Mouse (Mus musculus) stomach, embryonic 16.5 days (tissue): ENCODE measurements around the gene Mettl7a3. TPM values are rescaled to one million over a fixed set of nuclear protein-coding genes. Genes with fewer than 3 reads are reported as not detected.

Experiments used
- ATAC-seq: fragments of 200-750 bp; cut with Nextera tagmentation; 2 replicates; pipeline ENCODE4 v1.8.0; 2017; ENCODE audit warnings: moderate number of reproducible peaks, moderate TSS enrichment; ENCODE audit not compliant: insufficient read depth, low FRiP score
- H3K27ac ChIP-seq: fragments of 300-500 bp; sonication (generic); 2 replicates; pipeline ENCODE4 v1.5.1; 2014; ENCODE audit warnings: low read length
- H3K27me3 ChIP-seq: fragments of 300-500 bp; sonication (generic); 2 replicates; pipeline ENCODE4 v1.6.1; 2014; ENCODE audit warnings: low read length, control low read depth, mixed read lengths; ENCODE audit not compliant: control insufficient read depth, insufficient read depth
- H3K36me3 ChIP-seq: fragments of 300-500 bp; sonication (generic); 2 replicates; pipeline ENCODE4 v1.6.1; 2014; ENCODE audit warnings: low read length; ENCODE audit not compliant: control insufficient read depth, insufficient read depth
- H3K4me1 ChIP-seq: fragments of 300-500 bp; sonication (generic); 2 replicates; pipeline ENCODE4 v1.6.1; 2014; ENCODE audit warnings: low read length, control low read depth, mixed read lengths; ENCODE audit not compliant: control insufficient read depth, insufficient read depth
- H3K4me2 ChIP-seq: fragments of 300-500 bp; sonication (generic); 2 replicates; pipeline ENCODE4 v1.6.1; 2014; ENCODE audit warnings: low read depth, low read length, mixed read lengths
- H3K4me3 ChIP-seq: fragments of 300-500 bp; sonication (generic); replicated peaks from 2 replicates; pipeline ENCODE4 v1.5.1; 2014; ENCODE audit warnings: mild to moderate bottlenecking, low read length
- H3K9ac ChIP-seq: fragments of 300-500 bp; sonication (generic); 2 replicates; pipeline ENCODE4 v1.6.1; 2014; ENCODE audit warnings: low read length
- H3K9me3 ChIP-seq: fragments of 300-500 bp; sonication (generic); replicated peaks from 2 replicates; pipeline ENCODE4 v1.6.1; 2016; ENCODE audit warnings: low read length, control low read depth; ENCODE audit not compliant: control insufficient read depth
- WGBS: fragments of 180-500 bp; shearing (Covaris S2); extraction: QIAGEN DNeasy Blood & Tissue Kit; methylation state at CpG from one replicate; pipeline ENCODE4 v1.1.7; 2014; 5-methylcytosine and 5-hydroxymethylcytosine counted together
- polyA plus RNA-seq: library from polyadenylated mRNA; unstranded; fragments of >200 nt; fragmentation: Nextera tagmentation; extraction: Ambion mirVana; gene quantifications from 2 replicates; pipeline ENCODE4 v1.2.1, GENCODE M21; 2015

Mettl7a3 gene
- polyA plus RNA-seq: not detected in 2 replicates

DNA sequence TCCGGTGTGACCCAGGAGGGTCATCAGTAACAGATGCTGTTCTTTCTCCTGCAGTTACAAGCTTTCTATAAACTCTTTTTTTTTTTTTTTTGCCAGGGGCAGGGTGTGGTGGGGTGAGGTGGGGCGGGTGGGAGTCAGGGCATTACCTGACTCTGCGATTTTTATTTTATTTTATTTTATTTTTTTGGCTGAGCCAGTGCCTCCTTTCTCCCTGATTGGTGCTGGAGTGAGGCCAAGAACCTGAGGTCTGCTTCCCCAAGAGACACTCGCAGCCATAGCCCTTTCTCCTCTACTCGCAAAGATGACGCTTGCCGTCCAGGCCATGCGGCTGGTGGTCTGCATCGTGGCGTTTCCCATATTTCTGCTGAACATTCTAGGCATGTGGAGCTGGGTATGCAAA is at the start of gene Mettl7a3:
TSS of gene Mettl7a3 (plus strand) at position 301 of the 400 bp plus-strand sequence.
- Histone ChIP-seq H3K27me3 (no peaks in the 10 kb centered on the region), H3K4me1 (no peaks in the 10 kb centered on the region), H3K36me3 (no peaks in the 10 kb centered on the region), H3K4me3 (no peak within 1 kb of the TSS), H3K9ac (no peak within 1 kb of the TSS), H3K27ac (no peak within 1 kb of the TSS), H3K9me3 (no peaks in the 10 kb centered on the region), H3K4me2 (no peak within 1 kb of the TSS)
- ATAC-seq: no peak
- WGBS: 78% methylated on average over 10 of the region's 10 CpGs

DNA sequence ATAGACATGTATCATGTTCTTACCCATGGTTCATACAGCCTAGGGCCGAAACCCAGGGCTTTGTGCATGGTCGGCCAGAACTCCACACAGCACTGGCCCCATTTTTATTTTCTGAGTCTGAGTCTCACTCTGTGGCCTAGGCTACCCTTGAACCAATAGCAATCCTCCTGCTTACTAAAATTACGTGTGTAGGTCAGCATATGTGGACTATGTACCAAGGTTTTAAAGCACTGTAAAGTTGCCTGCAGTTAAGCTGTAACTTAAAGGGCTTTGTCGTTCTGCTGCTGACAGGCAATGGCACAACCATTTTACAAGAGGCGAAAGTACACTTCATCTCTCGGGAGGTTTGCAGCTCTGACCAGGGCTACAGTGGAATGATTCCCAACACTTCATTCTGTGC is 45.7 kb upstream of the Mettl7a3 start:
- 88% methylated on average over 6 of the region's 6 CpGs for WGBS
- H3K27me3 ChIP-seq: no peaks in the 10 kb centered on the region
- ATAC-seq: no peak
- no peak overlapping the region for H3K9ac ChIP-seq
- no peak overlapping the region for H3K27ac ChIP-seq
- H3K4me3 ChIP-seq: no peak overlapping the region
- H3K4me1 ChIP-seq: no peaks in the 10 kb centered on the region
- H3K9me3 ChIP-seq: no peaks in the 10 kb centered on the region
- H3K36me3 ChIP-seq: no peaks in the 10 kb centered on the region
- no peak overlapping the region for H3K4me2 ChIP-seq

DNA sequence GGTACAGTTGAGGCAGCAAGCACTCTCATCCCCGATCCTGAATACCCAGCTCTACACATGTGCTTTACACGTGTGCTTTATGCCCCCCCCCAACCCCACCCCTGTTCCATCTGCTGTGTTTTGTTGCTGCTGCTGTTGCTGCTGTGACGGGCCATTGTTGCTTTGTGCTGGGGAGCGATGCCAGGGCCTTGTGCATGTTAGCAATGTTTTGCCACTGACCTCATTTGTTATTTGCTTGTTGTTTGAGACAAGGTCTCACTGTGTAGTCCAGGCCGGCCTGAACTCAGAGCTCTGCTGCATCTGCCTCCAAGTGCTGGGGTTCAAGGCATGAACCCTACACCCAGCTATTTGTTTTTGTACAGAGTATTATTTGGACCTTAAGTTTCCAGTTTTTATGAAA is 43.9 kb upstream of the Mettl7a3 start:
- no peak overlapping the region for H3K4me3 ChIP-seq
- no peaks in the 10 kb centered on the region for H3K9me3 ChIP-seq
- no peaks in the 10 kb centered on the region for H3K4me1 ChIP-seq
- H3K9ac ChIP-seq: no peak overlapping the region
- ATAC-seq: no peak
- WGBS: 76% methylated on average over 5 of the region's 5 CpGs
- H3K4me2 ChIP-seq: no peak overlapping the region
- H3K36me3 ChIP-seq: no peaks in the 10 kb centered on the region
- H3K27ac ChIP-seq: no peak overlapping the region
- H3K27me3 ChIP-seq: no peaks in the 10 kb centered on the region

DNA sequence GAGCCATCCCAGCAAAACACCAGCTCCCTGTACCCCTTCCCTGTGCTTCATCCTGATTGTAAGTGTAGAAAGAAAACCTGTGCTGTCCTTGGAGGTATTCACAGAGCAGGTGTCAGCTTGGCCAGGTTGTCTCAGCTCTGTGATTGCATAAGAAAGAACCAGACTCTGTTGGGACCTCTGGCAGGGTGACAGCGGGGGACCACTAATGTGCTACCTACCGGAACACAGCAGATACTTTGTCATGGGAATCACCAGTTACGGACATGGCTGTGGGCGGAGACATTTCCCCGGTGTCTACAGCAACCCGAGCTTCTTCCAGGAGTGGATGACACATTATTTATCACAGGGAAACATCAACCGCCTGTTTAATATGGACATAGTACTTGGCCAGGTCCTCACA is 42.4 kb upstream of the Mettl7a3 start:
- Histone ChIP-seq H3K9ac (no peak overlapping the region), H3K27ac (no peak overlapping the region), H3K36me3 (no peaks in the 10 kb centered on the region), H3K27me3 (no peaks in the 10 kb centered on the region), H3K4me1 (no peaks in the 10 kb centered on the region), H3K9me3 (no peaks in the 10 kb centered on the region), H3K4me2 (no peak overlapping the region), H3K4me3 (no peak overlapping the region)
- 44% methylated on average over 7 of the region's 7 CpGs for WGBS
- ATAC-seq: no peak

DNA sequence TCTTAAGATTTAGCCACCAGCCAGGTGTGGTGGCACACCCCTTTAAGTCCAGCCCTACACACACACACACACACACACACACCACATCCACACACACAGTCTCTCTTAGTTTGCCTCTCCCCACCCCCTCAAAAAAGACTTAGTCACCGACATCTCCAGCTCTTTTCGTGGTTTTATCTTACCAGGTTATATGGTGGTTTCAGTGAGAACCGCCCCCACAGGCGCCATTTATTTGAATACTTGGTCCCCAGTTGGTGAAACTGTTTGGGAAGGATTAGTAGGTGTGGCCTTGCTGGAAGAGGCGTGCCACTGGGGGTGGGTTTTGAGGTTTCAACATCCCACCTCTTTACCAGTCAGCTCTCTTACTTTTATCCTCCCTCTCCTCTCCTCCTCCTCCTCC is 36.9 kb upstream of the Mettl7a3 start:
- ATAC-seq: no peak
- Histone ChIP-seq H3K4me3 (no peak overlapping the region), H3K4me1 (no peaks in the 10 kb centered on the region), H3K27ac (no peak overlapping the region), H3K9ac (no peak overlapping the region), H3K4me2 (no peak overlapping the region), H3K36me3 (no peaks in the 10 kb centered on the region), H3K27me3 (no peaks in the 10 kb centered on the region), H3K9me3 (no peaks in the 10 kb centered on the region)
- WGBS: 87% methylated on average over 5 of the region's 5 CpGs

DNA sequence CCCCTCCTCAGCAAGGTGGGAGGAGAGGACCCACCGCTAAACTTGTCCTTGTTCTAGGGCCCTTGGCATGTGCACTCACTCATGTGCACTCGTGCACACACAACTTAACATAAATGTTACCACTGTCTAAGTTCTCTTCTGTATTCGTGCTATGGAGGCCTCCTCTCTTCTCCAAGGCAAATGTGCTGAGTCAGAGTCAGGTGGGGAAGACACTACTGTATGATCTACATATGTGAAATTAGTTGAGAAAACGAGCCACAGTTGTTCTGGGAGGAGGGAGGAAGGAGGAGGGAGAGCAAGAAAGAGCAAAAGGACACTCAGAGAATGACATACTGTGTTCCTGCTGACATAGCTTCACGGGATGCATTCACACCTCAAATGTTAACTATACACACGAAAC is 34.2 kb upstream of the Mettl7a3 start:
- no peaks in the 10 kb centered on the region for H3K27me3 ChIP-seq
- 70% methylated on average over 6 of the region's 6 CpGs for WGBS
- no peak overlapping the region for H3K4me3 ChIP-seq
- H3K9ac ChIP-seq: no peak overlapping the region
- no peaks in the 10 kb centered on the region for H3K9me3 ChIP-seq
- no peak overlapping the region for H3K4me2 ChIP-seq
- H3K4me1 ChIP-seq: peaks cover 5% of the 10 kb centered on the region; the same call in 1 of the 2 replicates
- no peak overlapping the region for H3K27ac ChIP-seq
- H3K36me3 ChIP-seq: no peaks in the 10 kb centered on the region
- ATAC-seq: no peak

DNA sequence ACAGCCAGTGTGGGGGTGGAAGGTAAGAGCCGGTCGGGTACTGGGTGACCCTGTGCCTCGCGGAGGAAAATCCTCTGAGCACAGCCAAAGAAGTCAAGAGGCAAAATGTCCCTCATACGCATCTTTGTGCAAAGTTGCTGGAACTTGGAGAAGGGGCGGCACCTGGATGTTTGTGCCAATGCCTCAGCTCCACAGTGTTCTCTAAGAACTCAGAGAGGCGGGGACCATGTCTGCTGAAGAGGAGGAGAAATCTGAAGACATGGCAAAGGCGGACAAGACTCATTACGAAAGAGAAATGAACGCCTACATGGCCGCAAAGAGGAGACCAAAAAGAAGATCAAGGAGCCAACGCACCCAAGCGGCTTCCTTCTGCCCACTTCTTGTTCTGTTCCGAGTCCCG is 33.2 kb upstream of the Mettl7a3 start:
- no peaks in the 10 kb centered on the region for H3K9me3 ChIP-seq
- peaks cover 5% of the 10 kb centered on the region; the same call in 1 of the 2 replicates for H3K4me1 ChIP-seq
- H3K4me3 ChIP-seq: no peak overlapping the region
- ATAC-seq: no peak
- no peak overlapping the region for H3K27ac ChIP-seq
- H3K4me2 ChIP-seq: no peak overlapping the region
- no peaks in the 10 kb centered on the region for H3K27me3 ChIP-seq
- no peak overlapping the region for H3K9ac ChIP-seq
- WGBS: 83% methylated on average over 15 of the region's 15 CpGs
- no peaks in the 10 kb centered on the region for H3K36me3 ChIP-seq

DNA sequence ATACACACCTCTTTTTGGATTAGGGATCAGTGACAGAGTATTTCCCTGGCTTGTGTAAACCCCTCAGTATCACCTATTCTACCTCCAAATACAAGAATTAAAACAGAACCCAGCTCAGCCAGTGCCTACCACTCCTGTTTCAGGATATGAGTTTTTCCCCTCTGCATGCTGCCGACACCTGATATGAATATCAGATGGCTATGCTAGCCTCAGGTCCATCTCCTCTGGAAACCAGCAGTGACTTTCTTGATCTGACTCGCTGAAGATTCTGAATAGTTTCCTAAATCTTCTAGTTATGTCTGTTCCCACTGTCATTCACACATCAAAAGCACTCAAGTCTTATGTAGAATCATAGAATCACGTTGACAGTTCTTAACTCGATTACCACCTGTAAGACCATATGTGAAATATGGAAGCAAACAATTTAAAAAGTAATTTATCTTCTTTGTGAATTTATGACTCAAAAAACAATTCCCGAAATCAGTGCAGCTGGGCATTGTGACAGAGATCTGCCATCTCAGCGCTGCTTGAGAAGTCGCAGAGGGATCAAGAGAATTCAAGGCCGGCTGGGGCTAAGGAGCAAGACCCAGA is 31.2 kb upstream of the Mettl7a3 start:
- WGBS: 43% methylated on average over 8 of the region's 8 CpGs
- Histone ChIP-seq H3K36me3 (no peaks in the 10 kb centered on the region), H3K27ac (peak overlapping the region; percentile 94; the same call in 1 of the 2 replicates)

DNA sequence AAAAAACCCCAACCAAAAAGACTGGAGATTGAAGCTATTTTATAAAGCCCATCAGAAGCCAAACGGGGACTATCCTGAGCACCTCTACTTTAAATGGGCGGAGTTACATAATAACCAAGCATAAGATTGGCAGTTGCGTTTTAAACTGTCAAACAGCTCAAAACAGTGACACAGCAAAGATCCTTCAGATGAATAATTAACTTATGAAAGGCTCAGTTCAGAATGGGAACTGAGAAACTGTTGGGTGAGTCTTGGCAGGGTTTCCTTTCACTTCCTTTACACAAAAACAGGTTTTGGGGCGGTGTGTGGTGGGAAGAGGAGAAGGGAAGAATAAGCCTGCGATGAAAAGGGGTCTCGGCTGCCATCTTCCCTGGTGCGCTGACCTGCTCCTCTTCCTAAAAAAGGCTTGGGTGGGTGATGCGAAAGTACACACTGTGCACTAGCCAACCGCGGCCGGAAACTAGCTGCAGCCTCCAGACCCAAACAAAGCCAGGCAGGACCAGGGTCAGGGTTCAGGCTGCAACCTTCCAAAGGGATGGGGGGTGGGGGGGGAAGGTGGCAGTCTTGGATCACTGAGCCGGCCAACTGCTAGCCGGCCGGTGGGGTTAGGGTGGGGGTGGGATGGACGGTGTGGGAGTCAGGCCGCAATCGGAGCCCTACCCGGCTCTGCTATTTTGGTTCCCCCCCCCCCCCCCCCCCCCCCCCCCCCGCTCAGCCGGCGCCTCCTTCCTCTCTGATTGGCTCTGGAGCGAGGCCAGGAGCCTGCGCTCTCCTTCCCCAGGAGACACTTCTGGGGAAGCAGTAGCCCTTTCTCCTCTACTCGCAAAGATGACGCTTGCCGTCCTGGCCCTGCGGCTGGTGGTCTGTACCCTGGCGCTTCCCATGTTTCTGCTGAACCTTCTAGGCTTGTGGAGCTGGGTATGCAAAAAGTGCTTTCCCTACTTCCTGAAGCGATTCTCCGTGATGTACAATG is 30.4 kb upstream of the Mettl7a3 start, which contains the start of gene Mettl7a1:
TSS of gene Mettl7a1 (plus strand) at position 122 of the 973 bp plus-strand sequence.
- WGBS: 2% methylated on average over 24 of the region's 30 CpGs

More for the DNA sequence above, 31.2 kb upstream of the Mettl7a3 start:
- Histone ChIP-seq H3K27me3 (no peaks in the 10 kb centered on the region), H3K9me3 (no peaks in the 10 kb centered on the region), H3K4me1 (peaks cover 5% of the 10 kb centered on the region; the same call in 1 of the 2 replicates), H3K4me3 (peak overlapping the region; percentile 61), H3K4me2 (peak overlapping the region; percentile 84), H3K9ac (no peak overlapping the region)
- ATAC-seq: no peak

More for the DNA sequence above, 30.4 kb upstream of the Mettl7a3 start, which contains the start of gene Mettl7a1:
- Histone ChIP-seq H3K27me3 (no peaks in the 10 kb centered on the region), H3K4me1 (peaks cover 5% of the 10 kb centered on the region; the same call in 1 of the 2 replicates), H3K36me3 (no peaks in the 10 kb centered on the region), H3K4me3 (peak within 1 kb of the TSS; percentile 61), H3K4me2 (peak within 1 kb of the TSS; percentile 84), H3K9me3 (no peaks in the 10 kb centered on the region), H3K27ac (peak within 1 kb of the TSS; percentile 94), H3K9ac (peak within 1 kb of the TSS; percentile 78)
- peak; percentile 81 for ATAC-seq
